ENCODE assay signal across 10 mouse cellular contexts in genomic region chr6:34710848-34711247, GRCm38 (mm10).
DNase-seq lines count a peak whose midpoint lies in the region; ATAC-seq lines count a peak whose summit lies in the region.
"Had no signal": no experiment of that assay in that cellular context is flagged by ENCODE, and none has a peak within 500 bp of the region (broad histone marks: within the 10 kb centered on the region; RNA-seq: fewer than 3 reads in every experiment).

No protein-coding gene starts in this region.

- H3K27ac ChIP-seq in kidney, embryonic 16.5 days (ENCODE audit: low read length), result no peak overlapping the region
- peak overlapping the region; percentile 94 for H3K27ac ChIP-seq in embryonic facial prominence, embryonic 10.5 days (replicated peaks)
- peak overlapping the region; percentile 18; the same call in 1 of the 2 replicates for H3K27ac ChIP-seq in intestine, embryonic 16.5 days (ENCODE audit: low read length)
- no peak overlapping the region for H3K27ac ChIP-seq in neural tube, embryonic 13.5 days (replicated peaks)

- H3K4me1 ChIP-seq in kidney, embryonic 16.5 days (ENCODE audit: insufficient read depth, low read length), result peaks cover 38% of the 10 kb centered on the region
- H3K4me1 ChIP-seq in embryonic facial prominence, embryonic 10.5 days, result peaks cover 78% of the 10 kb centered on the region
- H3K4me1 ChIP-seq in intestine, embryonic 16.5 days (ENCODE audit: control insufficient read depth, insufficient read depth, low read length), result peaks cover 33% of the 10 kb centered on the region
- H3K4me1 ChIP-seq in neural tube, embryonic 13.5 days (replicated peaks), result peaks cover 38% of the 10 kb centered on the region

- no peaks in the 10 kb centered on the region for H3K9me3 ChIP-seq in kidney, embryonic 16.5 days (ENCODE audit: low read length)
- H3K9me3 ChIP-seq in embryonic facial prominence, embryonic 10.5 days, result no peaks in the 10 kb centered on the region
- H3K9me3 ChIP-seq in intestine, embryonic 16.5 days (ENCODE audit: control insufficient read depth, low read length), result no peaks in the 10 kb centered on the region
- H3K9me3 ChIP-seq in neural tube, embryonic 13.5 days, result no peaks in the 10 kb centered on the region

- ATAC-seq in kidney, embryonic 16.5 days (ENCODE audit: low FRiP score, low TSS enrichment), result no peak
- ATAC-seq in intestine, embryonic 16.5 days, result no peak
- no peak for ATAC-seq in neural tube, embryonic 13.5 days (ENCODE audit: low read depth)
- no peak for ATAC-seq in inflammation-experienced regulatory T-cells, adult 6 months
- no peak for ATAC-seq in CD4-positive, CD25-positive, alpha-beta regulatory T cell, adult 4 months
- ATAC-seq: Patski had no signal

- no peak for DNase-seq in kidney, postnatal 36 days
- peak; percentile 41 for DNase-seq in embryonic facial prominence, embryonic 10.5 days (ENCODE audit: low spot score)
- no peak for DNase-seq in spleen, postnatal 36 days (ENCODE audit: low spot score in 2 of 2)
- DNase-seq: gastrocnemius, postnatal 10 days had no signal

- H3K4me3 ChIP-seq in kidney, embryonic 16.5 days (ENCODE audit: low read length), result peak overlapping the region; percentile 56
- peak overlapping the region; percentile 67 for H3K4me3 ChIP-seq in embryonic facial prominence, embryonic 10.5 days
- no peak overlapping the region; the same call in 1 of the 2 replicates for H3K4me3 ChIP-seq in intestine, embryonic 16.5 days (ENCODE audit: low read length)
- peak overlapping the region; percentile 60 for H3K4me3 ChIP-seq in neural tube, embryonic 13.5 days

- H3K4me2 ChIP-seq in kidney, embryonic 16.5 days (replicated peaks; ENCODE audit: low read depth, low read length), result peak overlapping the region; percentile 64
- peak overlapping the region; percentile 58; the same call in 1 of the 2 replicates for H3K4me2 ChIP-seq in intestine, embryonic 16.5 days (ENCODE audit: low read depth, low read length)
- H3K4me2 ChIP-seq in neural tube, embryonic 13.5 days, result peak overlapping the region; percentile 80

- WGBS in kidney, embryonic 16.5 days, result 60% methylated on average over 5 of the region's 5 CpGs
- 43% methylated on average over 5 of the region's 5 CpGs for WGBS in embryonic facial prominence, embryonic 10.5 days
- WGBS in intestine, embryonic 16.5 days, result 80% methylated on average over 5 of the region's 5 CpGs
- 51% methylated on average over 5 of the region's 5 CpGs for WGBS in neural tube, embryonic 13.5 days

- H3K9ac ChIP-seq in kidney, embryonic 16.5 days (replicated peaks; ENCODE audit: low read length), result no peak overlapping the region
- H3K9ac ChIP-seq in intestine, embryonic 16.5 days (ENCODE audit: low read depth, low read length), result peak overlapping the region; percentile 40; the same call in 1 of the 2 replicates
- peak overlapping the region; percentile 83 for H3K9ac ChIP-seq in neural tube, embryonic 13.5 days

- H3K36me3 ChIP-seq in kidney, embryonic 16.5 days (ENCODE audit: insufficient read depth, low read length), result no peaks in the 10 kb centered on the region
- peaks cover 10% of the 10 kb centered on the region for H3K36me3 ChIP-seq in embryonic facial prominence, embryonic 10.5 days (replicated peaks)
- no peaks in the 10 kb centered on the region for H3K36me3 ChIP-seq in intestine, embryonic 16.5 days (ENCODE audit: control insufficient read depth, insufficient read depth, low read length)
- no peaks in the 10 kb centered on the region for H3K36me3 ChIP-seq in neural tube, embryonic 13.5 days

- no peaks in the 10 kb centered on the region for H3K27me3 ChIP-seq in kidney, embryonic 16.5 days (ENCODE audit: insufficient read depth, low read length)
- H3K27me3 ChIP-seq in embryonic facial prominence, embryonic 10.5 days (replicated peaks; ENCODE audit: low read depth, poor library complexity, severe bottlenecking), result no peaks in the 10 kb centered on the region
- H3K27me3 ChIP-seq in intestine, embryonic 16.5 days (replicated peaks; ENCODE audit: control insufficient read depth, insufficient read depth, low read length), result no peaks in the 10 kb centered on the region
- H3K27me3 ChIP-seq in neural tube, embryonic 13.5 days, result no peaks in the 10 kb centered on the region
- H3K27me3 ChIP-seq: Patski had no signal

Comparison
In these comparisons a context has a peak if more than half of its experiments do, and no peak if none do; other contexts are left out.
1. H3K27ac ChIP-seq: peak in embryonic facial prominence, embryonic 10.5 days (single experiment) and intestine, embryonic 16.5 days (single experiment); none in kidney, embryonic 16.5 days (single experiment) and neural tube, embryonic 13.5 days (single experiment).
2. Peak in every context shown above with its lines, with median percentiles within 50 percentile points of each other: H3K4me2 ChIP-seq.